Mouse (Mus musculus) frontal cortex, postnatal 25 days (tissue): ENCODE measurements around the gene Gm11273.
"Not testable (repeated sequence)": the region's sequence is repeated elsewhere in the genome, so short reads cannot be mapped to it uniquely, and the experiment has no call there.

Experiments used
- DNase-seq, 2 experiments: peaks; one replicate each; pipeline ENCODE4 v3.0.0; 2022; ENCODE audit warnings: low spot score in 2 of 2

The Gm11273 gene

DNA sequence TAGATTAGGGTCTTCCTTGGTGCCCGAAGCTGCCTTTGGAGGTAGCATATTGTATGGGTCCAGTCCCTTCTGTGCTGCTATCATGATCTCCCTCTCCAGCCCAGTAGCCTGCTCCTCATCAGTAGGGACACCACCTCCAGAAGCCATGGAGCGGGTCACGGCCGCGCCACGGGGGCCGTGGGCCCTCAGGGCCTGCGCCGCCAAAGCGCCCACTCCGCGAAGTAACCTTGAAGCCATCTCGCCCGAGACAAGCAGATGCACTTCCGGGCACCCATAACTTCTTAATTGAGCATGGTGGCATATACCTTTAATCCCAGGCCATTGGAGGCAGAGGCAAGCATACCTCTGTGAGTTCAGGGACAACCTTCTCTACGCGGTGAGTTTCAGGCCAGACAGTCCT, at the start of gene Gm11273:
Gene Gm11273, minus strand, starts transcription at position 237 of the 400 bp plus-strand sequence.
- DNase-seq = not testable (repeated sequence)

DNA sequence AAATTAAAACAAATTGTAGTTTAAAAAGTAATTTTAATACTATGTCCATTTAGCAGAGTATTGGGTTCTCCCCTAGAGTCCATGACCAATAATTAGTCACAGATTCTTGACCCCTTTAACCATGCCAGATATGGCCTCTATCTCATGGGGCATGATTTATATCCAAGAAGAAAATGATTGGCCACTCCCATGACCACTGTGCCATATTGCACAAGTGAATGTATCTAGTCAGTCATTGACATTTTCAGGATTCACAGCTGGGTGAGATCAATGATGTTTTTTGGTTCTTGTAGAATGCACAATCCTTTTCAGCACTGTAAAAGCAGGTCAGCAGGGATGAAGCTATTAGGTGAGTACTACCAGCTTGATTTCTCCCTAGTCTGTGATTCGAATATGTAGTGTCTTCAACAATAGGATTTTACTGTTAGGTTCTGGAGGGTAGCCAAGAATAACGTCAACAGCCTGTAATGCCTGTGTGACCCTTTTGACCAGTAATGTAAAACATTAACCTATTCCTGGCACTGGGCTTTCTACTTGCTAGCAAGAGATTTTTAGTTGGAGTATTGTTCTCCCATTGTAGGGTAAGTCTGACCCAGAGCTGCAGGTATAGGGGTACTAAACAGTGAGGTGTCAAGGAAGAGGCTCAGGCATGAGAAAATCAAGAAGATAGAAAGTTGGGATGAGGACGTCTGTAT, 49.3 kb upstream of the Gm11273 start:
- DNase-seq = no peak

- no peak for DNase-seq
Measured at GRCm38 (mm10) chr13:21549487-21549886, 48.3 kb upstream of the Gm11273 start.

DNA sequence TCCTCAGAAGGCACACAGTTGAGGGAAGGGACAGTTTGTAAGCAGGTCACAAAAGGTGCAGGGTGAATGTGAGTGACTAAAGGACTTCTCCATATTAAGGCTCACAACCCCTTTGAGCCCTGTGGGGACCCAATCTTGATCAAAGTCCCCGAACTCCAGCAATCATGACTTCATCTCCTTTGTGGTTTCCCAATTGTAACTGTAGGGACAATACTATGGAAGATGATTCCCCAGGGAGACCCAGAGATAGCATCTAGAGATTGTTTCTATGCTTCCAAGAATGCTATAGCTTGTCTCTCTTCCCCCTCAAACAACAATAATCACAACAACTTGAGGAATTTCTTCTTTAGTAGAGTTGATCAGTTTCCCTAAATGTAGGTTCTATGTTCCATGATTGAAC, 41.5 kb upstream of the Gm11273 start, which contains the start of gene Olfr1366:
Gene Olfr1366, minus strand, starts transcription at position 101 of the 400 bp plus-strand sequence.
- DNase-seq = no peak

GRCm38 (mm10) chr13:21530781-21531201, 29.6 kb upstream of the Gm11273 start, which contains the start of gene Zkscan8:
TSS of gene Zkscan8 (minus strand) at chr13:21531120.
- DNase-seq = peak; percentile 70 to 81

GRCm38 (mm10) chr13:21530136-21530535, 28.9 kb upstream of the Gm11273 start:
- DNase-seq = no peak

- peak; percentile 36 to 62 for DNase-seq
Measured at GRCm38 (mm10) chr13:21506221-21506649, 5.0 kb upstream of the Gm11273 start.

DNA sequence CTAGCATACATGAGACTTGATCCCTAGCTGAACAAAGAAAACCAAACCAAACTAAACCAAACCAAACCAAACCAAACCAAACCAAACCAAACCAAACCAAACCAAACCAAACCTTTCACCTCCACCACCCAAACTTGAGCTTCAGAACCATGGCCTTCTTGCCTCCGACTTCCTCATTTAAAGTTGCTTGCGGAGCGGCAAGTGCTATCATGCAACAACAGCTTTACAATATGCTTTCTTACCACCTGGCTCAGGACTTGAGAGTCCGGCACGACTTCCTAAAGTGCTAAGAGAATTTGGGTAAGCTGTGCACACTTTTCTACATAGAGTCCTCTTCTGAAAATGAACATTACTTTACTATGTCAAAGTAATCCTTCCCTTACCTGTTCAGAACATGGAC, 1.1 kb upstream of the Gm11273 start:
- DNase-seq = no peak

- no peak for DNase-seq
Measured at GRCm38 (mm10) chr13:21495080-21495479, 6.1 kb downstream of the Gm11273 start, which contains the start of gene AK157302. TSS of gene AK157302 (plus strand) at chr13:21495223.

GRCm38 (mm10) chr13:21492847-21493246, 8.4 kb downstream of the Gm11273 start:
- no peak for DNase-seq

DNA sequence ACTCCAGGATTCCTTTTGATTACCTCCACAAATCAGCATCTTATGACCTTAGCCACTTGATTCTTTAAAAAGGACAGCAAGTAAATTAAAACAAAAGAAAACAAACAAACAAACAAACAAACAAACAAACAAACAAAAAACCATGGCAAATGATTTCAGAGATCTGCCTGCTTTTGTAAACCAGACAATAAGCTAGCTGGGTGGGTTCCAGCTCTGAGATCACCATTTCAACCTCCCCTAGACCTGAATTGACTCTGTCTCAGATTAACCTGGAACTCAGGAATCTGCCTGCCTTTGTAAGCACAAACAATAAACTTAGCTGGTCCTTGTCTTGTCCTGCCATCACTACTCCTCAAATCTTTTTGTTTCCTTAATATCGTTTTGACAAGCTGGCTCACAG, 14.3 kb downstream of the Gm11273 start:
- DNase-seq = no peak

DNA sequence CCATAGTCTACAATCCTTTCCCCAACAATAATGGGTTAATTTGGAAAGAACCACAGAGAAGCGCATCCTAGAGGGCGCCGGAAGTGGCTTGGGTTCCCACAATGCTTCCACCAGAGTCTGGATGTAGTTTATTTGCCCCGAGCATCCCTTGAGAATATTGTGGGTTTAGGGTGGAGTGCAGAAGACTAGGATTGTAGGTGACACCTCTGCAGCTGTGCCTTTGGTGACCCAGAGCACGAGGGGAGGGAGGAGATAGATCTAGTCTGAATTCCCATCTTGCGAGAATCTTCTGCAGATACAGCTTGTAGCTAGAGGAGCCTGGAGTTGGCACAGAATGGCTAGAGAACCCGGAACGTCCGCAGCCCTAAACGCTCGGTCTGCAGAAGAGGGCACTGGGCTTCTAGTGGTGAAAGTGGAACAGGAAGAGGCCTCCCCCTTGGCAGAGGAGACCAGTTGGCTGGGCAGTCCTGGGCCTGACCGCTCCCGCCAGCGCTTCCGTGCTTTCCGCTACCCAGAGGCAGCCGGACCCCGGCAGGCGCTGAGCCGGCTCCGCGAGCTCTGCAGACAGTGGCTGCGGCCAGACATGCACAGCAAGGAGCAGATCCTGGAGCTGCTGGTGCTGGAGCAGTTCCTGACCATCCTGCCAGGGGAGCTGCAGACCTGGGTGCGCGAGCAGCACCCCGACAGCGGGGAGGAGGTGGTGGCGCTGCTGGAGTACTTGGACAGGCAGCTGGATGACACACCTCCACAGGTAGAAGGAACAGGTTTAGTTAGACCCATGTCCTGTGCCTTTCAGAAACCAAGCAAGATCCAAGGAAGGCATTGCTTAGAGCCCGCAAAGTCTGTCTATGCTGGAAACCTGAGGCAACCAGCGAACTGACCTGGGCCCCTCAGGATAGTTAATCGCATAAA, 22.2 kb downstream of the Gm11273 start, which contains the start of the genes Zkscan4 and Gm10065:
Gene Zkscan4, plus strand, starts transcription at position 149 of the 912 bp plus-strand sequence.
Gene Gm10065, minus strand, starts transcription at position 683 of the 912 bp plus-strand sequence.
- peak; percentile 61 to 67 for DNase-seq

GRCm38 (mm10) chr13:21472427-21472826, 28.8 kb downstream of the Gm11273 start:
- no peak for DNase-seq

DNA sequence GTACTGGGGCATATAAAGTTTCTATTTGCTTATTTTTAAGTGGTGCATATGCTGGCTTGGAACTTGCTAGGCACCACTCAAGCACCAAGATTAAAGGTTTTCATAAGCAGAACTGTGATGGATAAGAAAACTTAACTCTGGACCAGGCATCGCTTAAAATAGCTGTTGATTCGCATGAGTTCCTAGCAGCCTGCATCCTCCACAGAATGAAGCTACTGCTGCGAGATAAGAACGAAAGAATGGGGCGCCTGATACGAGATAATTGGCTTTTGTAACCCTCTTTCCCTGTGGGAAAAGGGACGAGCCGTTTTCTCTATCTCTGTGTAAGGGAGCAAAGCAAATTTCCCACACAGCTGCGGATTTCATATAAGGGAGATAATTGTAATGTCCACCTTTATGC, 32.1 kb downstream of the Gm11273 start:
- no peak for DNase-seq

- peak; percentile 51 to 57 for DNase-seq
Measured at GRCm38 (mm10) chr13:21468061-21469019, 32.9 kb downstream of the Gm11273 start, which contains the start of gene Nkapl. TSS of gene Nkapl (minus strand) at chr13:21468509.

DNA sequence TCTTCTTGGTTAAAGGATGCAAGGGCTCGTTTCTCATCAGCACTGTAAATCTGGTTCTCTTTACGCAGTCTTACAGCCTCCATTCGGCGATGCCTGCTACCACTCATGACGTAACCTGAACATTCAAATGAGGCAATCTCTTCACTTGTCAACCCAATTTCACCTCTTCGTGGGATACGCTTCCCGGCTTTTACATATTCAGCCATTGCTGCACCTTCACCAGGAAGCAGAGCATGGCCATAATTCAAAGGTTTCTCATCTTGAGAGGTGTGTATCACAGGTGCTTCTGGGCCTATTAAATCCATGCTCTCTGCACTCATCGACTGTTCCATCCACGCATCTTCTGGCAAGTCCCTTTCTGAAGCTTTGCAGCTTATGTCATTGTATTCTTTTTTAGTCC, 33.9 kb downstream of the Gm11273 start:
- no peak for DNase-seq

DNA sequence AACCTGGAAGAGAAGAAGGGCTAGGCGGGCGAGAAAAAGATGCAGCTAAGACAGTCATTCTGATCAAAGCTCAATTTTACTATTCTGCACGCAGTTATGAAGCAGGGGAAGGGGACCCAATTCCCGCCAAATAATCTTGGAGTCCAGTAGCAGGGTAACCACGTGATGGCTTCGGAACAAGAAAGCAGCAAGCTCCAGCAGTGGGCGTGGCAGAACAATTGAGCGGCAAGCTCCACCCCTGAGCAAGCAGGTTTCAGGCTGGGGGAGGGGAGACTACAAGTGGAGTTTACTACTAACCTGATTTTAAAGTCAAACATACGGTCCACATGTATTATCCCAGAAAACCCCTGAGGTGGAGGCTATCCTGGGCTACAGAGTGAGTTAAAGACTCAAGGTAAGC, 38.7 kb downstream of the Gm11273 start:
- DNase-seq = not testable (repeated sequence)

- no peak for DNase-seq
Measured at GRCm38 (mm10) chr13:21456347-21456746, 44.9 kb downstream of the Gm11273 start.

GRCm38 (mm10) chr13:21454133-21454532, 47.1 kb downstream of the Gm11273 start:
- DNase-seq = no peak

- DNase-seq = peak; percentile 72 to 81
Measured at GRCm38 (mm10) chr13:21453449-21453848, 47.8 kb downstream of the Gm11273 start, which contains the start of gene Zscan26. TSS of gene Zscan26 (minus strand) at chr13:21453730.

GRCm38 (mm10) chr13:21453042-21453441, 48.2 kb downstream of the Gm11273 start:
- DNase-seq = no peak
